Mouse (Mus musculus) activated CD4-positive, CD25-positive, alpha-beta regulatory T cell, adult 9 weeks (primary cell): Measurements from ENCODE around the gene Phlpp2. TPM values are rescaled to one million over a fixed set of nuclear protein-coding genes. Genes with fewer than 3 reads are reported as not detected.

ENCODE experiments used
- polyA plus RNA-seq: library from polyadenylated mRNA; unstranded; fragments of 100-300 nt; shearing (Covaris generic); gene quantifications from one replicate; pipeline ENCODE4 v1.2.1, GENCODE M21; 2017

Phlpp2 gene
- polyA plus RNA-seq, result 1.1 TPM

DNA sequence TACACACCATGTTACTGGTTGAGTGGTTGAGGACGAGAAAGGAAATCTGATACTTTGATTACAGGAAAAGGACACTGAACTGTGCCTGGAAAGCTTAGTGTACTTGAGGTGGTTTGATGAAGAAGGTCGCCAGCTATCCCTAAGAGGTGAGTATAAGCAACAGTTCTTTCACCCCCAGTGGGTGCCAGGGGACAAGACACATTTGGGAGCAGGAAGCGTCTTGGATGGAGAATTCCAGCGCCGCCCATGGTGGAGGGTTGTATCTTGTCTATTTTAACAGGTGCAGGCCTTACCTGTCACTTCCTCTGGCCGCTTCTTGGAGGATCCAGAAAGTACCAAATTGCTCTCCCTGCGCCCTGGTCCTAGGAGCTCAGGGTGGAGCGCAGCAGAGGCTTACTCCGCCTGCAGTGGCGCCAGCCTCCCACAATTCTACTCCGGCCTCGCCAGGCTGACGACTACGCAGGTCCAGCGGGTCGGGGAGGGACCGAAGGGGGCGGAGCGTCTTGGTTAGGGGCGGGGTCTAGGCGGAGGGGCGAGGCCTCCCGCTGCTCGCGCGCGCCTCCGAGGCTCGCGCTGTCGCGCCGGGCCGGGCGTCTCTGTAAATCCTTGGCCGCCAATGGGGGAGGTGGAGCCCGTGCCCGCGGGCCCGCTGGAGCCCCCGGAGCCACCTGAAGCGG lies at the start of gene Phlpp2:
TSS of gene Phlpp2 (plus strand) at position 540 of the 677 bp plus-strand sequence.

DNA sequence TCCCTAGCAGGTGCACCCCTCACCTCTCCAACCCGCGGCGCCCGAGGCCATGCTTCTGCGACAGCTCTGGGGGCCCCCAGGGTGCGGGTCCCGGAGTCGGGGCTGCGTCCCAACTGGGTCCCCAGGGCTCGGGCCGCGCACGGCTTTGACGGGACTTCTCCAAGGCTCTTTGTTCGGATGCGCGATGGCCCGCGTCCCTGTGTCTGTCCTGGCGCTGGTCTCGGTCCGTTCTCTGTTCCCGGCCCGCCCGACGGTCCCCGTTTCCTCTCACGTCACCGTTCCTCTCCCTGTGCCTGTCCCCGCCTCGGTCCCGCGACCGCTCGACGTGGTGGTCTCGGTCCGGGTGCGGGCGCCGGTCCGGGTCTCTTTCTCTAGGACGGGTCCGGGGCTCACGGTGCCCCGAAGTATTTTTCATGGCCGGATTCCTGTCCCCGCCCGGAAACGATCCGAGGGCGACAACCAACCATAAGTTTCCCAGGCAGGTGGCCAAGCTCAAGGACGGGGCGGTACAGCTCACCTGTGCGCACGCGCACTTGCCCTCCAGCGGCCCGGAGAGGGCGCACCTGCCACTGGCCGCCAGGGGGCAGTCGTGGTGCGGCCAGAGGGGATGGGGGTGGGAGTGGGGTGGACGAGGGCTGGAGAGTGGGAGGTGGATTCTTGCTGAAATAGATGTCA lies 93.5 kb downstream of the Phlpp2 start, which contains the start of gene Marveld3:
TSS of gene Marveld3 (minus strand) at position 511 of the 675 bp plus-strand sequence.

DNA sequence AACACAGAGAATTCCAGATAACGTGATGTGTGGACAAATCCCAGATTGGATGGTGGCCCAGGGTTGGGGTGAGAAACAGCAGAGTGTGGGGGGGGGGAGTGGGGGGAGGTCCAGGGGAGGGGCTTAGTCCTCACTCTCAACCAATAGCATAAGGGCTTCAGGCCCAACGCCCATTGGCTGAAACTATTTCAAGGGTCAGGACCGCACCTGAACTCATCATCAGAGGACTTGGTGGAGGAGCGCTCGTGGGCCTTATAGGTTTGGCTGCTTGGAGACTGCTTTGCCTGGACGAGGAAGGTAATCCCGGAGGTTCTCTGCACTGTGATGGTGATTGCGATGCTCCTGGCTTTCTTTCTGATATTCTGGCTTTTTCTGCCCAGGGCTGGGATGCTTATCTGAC lies 121.9 kb downstream of the Phlpp2 start, which contains the start of gene Tat:
TSS of gene Tat (plus strand) at position 214 of the 400 bp plus-strand sequence.

Other genes with a start within 250 kb of the Phlpp2 start
- gene Ist1, start 175.3 kb upstream of the Phlpp2 start, polyA plus RNA-seq, result 161 TPM
- gene Zfp821, start 163.0 kb upstream of the Phlpp2 start, polyA plus RNA-seq, result 5.2 TPM
- gene Atxn1l, start 130.8 kb upstream of the Phlpp2 start, polyA plus RNA-seq, result 3.5 TPM
- gene Ap1g1, start 90.0 kb upstream of the Phlpp2 start, polyA plus RNA-seq, result 66.1 TPM
- gene Marveld3, start 93.7 kb downstream of the Phlpp2 start, polyA plus RNA-seq, result not detected
- not detected for gene Tat, start 121.9 kb downstream of the Phlpp2 start, polyA plus RNA-seq
- gene Chst4, start 171.2 kb downstream of the Phlpp2 start, polyA plus RNA-seq, result not detected
- 2.7 TPM for gene Zfp612, start 211.2 kb downstream of the Phlpp2 start, polyA plus RNA-seq
- gene Gm21964, start 232.7 kb downstream of the Phlpp2 start, polyA plus RNA-seq, result not detected
- not detected for gene Gm17720, start 234.2 kb downstream of the Phlpp2 start, polyA plus RNA-seq